Mouse (Mus musculus): ENCODE measurements around the gene Xrcc4.

Xrcc4 gene

DNA sequence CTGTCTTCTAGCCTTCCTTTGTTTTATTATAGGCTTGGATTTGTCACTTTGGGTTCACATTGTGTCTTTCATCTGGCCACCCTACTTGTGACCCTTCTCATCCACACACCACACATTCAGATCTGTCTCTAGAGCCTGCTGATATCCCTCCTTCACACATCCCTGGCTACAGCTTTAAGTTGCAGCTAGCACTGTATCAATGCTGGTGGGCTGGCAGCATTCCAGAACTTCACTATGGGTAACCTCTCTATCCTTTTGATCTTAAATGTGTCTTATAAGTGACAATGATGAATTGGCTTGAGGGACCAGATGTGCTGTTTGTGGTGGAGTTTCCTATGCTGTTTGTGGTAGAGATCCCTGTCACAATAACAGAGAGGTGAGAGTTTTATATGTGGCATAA lies 120.7 kb downstream of the Xrcc4 start:
- in situ Hi-C loops (cut with MboI, MseI), result no loop called here

DNA sequence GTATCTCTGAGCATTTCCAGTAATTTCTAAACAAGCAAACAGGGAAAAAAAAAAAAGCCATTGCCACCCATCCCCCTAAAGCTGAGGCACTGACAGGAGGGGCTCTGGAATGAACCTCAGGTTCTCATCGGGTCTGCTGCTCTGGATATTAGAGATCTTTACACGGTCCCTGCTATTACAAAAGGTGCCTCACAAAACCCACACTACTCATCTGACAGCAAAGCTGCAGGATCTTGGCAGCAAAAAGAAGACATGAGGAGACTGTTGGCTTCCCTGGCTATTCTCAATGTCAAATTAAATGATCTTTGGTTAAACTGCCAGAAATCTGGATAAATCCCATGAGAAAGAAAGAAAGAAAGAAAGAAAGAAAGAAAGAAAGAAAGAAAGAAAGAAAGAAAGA lies 145.1 kb downstream of the Xrcc4 start:
- in situ Hi-C loops (cut with MboI, MseI), result no loop called here

DNA sequence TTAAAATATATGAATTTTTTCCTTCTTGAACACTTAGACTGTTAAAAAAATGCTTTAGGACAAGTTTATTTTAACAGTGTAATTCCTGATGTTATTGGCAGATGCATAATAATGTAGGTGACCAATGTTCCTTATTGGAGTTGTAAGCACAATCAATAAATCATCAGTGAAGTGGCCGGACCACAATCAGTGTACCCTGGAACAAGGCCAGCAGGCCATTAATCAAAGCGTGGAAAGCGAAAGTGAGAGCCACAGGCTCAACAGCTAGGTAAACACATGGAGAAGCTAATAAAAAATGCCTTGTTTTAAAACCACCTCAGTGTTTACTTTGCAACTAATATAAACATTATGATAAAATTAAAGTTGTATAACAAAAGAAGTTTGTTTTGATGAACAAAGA lies 159.9 kb downstream of the Xrcc4 start:
- in situ Hi-C loops (cut with MboI, MseI), result no loop called here

DNA sequence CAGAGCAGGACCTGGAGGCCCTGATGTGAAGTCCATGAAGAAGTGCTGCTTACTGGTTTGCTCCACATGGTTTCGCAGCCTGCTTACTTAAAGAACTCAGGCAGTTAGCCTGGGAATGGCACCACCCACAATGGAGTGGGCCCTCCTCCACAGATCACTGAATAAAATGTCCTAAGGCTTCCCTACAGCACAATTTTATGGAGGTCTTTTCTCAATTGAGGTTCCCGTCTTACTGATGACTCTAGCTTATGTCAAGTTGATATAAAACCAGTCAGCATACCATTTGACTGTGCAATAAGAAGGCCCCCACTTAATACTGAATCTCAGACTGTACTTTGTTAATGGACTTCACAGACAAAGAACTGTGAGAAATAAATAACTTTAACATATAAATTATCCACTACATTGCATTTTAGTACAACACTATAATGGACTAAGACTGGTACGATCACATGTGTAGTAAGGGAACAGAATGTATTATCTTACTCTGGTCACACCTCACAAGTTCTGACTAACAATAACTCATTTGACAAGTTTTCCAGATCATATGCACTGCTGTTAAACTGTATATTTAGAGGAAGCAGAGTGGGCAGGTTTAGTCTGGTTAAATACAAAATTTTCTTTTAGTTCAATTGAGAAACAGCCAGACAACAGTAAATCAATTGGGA lies 170.5 kb downstream of the Xrcc4 start:
- in situ Hi-C loops (cut with MboI, MseI), result no loop called here

DNA sequence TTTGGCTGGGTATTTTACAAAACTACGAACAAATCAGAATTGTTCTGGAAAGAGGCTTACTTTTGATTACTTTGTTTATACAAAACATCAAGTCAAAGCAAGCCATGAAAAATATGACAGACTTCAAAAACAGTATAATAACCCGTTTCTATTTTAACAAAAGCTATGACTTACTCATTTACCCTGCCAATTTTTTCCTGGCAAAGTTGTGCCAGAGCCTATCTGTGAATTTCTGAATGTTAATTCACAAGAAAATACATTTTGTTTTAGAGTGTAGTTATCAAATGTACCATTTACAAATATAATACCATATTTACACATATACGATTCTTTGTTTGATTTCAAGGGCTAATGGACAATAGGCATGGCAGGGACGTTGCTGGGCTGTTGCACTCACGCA lies 175.1 kb downstream of the Xrcc4 start:
- in situ Hi-C loops (cut with MboI, MseI), result no loop called here

DNA sequence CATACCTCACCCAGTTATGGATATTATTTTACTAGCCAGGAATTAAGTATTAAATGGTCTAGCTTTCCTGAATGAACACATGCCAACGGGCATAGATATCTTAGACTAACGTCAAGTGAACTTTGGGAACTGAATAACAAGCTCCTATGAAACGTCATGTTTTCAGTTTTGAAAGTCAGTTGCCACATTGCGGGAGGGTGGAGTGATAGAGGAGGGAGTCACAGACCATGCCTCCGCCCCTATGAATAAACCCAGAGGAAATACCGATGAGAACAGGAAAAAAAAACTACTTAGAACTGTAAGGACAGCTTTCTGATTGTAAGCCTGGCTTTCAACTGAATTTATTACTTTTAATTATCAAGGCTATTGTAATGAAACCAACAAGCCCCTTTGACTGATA lies 175.5 kb downstream of the Xrcc4 start:
- in situ Hi-C loops (cut with MboI, MseI), result no loop called here

DNA sequence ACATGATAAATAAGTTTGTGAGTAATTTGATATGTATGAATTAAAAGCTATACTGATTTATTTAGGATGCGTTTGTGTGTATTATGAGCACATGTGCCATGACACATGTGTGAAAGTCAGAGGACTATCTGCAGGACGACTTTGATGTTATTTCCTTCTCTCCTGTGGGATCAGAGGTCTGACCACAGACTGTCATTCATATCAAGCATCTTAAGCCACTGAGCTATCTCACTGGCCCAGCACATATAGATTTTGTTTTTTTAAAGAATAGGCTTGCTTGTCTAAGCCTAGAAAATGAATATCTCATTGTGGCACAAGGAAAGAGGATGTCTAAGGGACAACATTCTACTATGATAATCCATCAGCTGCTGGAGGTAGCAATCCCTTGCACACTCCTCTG lies 183.3 kb downstream of the Xrcc4 start:
- in situ Hi-C loops (cut with MboI, MseI), result no loop called here

DNA sequence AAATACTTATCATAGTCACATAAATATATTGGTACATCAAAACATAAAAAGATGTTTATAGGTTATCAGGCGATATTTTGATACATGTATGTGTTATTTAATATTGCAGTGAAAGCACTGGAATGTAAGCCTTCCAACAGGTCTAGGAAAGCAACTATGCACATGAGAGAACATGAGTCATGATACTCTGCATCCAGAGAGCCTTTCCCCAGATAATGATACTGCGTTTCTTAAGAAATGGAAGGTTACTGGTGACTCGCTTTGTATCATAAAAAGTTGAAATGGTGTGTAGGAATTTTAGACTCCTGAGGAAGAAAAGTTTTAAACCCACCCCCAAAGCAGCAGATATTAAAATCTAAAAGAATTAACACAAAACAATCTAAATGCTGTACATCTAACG lies 190.3 kb downstream of the Xrcc4 start:
- in situ Hi-C loops (cut with MboI, MseI), result loop anchor here (10.0 kb wide), 1 partner anchor 1656 kb away; no protein-coding TSS in a partner anchor

DNA sequence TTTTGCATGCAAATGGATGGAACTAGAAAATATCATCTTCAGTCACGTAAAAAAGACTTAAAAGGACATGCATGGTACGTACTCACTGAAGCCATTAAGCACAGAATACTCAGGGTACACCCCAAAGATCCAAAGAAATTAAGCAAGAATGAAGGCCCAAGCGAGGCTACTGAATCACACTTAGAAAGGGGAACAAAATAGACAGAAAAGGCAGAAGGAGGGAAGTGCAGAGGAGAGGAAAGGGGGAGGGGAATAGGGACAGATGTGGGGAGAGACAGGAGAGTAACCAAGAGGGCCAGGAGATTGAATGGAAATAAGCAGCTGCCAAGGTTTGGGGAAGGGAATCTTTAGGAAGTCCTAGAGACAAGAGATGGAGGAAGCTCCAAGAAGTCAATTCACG lies 197.3 kb downstream of the Xrcc4 start:
- in situ Hi-C loops (cut with MboI, MseI), result loop anchor here (10.0 kb wide), 1 partner anchor 1663 kb away; no protein-coding TSS in a partner anchor

DNA sequence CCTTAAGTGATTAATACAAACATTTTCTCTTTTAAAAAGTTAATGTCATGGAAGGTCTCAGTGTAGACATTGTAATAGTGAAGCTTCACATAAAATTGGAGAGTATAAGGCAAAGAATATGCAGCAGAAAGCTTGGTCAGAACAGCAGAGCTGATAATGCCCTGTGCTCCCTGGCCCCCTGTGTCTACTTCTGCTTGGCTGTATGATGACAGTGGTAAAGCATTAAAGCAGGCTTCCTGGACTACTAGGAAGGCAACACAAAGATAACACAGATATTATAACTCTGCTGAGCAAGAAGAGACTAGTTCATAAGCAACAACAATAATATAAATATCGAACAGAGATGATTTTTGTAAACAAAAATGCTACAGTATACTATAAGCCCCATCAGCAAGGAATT lies 199.2 kb downstream of the Xrcc4 start:
- in situ Hi-C loops (cut with MboI, MseI), result loop anchor here (10.0 kb wide), 1 partner anchor 1665 kb away; no protein-coding TSS in a partner anchor

DNA sequence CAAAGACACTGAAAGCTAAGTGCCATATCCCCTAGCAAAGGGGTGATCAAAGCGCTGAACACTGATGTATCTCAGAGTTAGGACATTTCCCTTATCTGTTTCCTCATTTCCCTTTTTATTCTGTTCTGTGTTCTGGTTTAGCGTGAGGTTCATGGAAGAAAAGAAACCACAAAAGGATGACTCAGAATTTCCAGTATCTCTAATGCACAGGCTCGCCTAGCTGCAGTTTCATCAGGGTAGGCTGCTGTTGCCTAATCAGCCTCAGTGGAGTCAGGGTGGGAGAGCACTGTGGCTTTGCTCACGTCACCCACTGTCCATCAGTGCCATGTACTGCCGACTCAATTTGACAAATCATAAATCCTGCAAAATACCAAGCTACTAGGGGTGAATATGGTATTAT lies 200.3 kb downstream of the Xrcc4 start:
- in situ Hi-C loops (cut with MboI, MseI), result no loop called here

DNA sequence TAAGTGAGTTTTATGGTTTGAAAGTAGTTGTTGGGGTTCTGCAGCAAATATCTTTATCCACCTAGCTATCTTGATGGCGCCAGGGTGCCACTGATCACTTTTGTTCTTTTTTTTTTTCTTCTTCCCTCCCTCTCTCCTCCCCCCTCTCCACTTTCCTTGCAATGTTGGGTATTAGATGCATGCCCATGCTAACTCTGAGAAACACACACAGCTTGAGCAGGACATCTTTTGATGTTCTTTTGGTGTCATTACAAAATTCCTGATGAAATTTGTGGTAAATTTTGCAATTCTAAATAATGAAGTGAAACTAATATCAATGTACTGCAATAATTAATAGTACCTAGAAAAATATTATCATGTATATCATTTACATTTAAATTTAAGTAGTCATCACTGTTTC lies 205.9 kb downstream of the Xrcc4 start:
- in situ Hi-C loops (cut with MboI, MseI), result no loop called here

DNA sequence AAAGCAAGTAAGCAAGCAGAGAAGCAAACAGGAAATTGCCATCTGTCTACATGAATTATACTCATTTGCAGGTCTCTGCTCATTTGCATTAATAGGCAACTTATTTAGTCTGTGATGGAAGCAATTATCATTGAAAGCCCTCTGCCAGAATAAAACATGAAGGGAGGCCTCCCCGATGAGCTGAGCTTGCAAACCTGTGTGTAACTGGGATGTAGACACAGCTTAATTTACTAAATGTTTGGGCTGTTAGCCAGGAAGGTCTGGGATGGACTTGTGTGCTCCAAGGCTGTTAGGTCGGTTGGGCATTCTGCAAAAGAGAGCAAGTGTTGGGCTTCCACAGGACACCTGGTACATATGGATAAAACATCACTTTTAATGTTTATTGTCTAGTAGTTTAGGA lies 208.1 kb downstream of the Xrcc4 start:
- in situ Hi-C loops (cut with MboI, MseI), result no loop called here

DNA sequence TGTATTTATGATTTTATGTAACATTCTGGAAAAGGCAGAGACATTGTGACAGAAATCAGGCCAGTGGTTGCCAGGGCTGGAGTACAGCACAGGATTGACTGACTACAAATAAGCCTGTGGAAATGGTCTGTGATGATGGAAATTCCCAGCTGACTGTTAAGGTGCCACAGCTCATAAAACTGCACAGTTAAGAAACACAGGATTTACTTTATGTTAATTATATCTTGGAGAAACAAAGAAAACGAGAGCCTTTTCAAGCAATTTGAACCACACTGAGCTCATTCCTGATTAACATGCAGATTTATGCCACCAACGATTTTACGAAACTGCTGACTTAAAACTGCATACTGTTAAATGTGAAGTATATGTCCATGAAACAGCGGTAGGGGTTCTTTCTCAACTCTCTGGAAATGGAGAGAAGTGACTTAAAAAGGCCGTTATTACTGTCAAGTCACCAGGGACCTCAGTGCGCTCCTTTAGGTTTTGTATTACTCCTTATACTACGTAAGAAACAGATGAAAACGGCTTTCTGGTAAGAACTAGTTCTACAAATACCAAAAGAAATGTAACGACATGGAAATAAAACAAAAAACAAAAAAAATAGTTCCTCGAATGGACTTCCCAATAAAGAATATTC lies 210.5 kb downstream of the Xrcc4 start:
- in situ Hi-C loops (cut with MboI, MseI), result no loop called here

DNA sequence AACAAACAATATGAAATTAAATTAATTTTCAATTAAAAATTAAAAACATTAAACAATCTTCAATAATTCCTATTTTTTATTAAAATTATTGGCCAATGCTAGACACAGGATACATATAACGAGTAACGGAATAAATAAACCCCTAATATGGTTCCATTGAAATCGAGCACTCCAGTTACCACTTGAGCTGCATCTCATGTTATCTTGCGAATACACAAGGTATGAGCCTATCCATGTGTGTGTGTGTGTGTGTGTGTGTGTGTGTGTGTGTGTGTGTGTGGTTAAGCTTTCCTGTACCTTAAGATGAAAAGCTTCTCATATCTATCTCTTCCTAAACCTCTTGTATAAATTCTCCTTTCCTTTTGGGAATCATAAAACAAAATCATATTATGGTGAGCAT lies 213.9 kb downstream of the Xrcc4 start:
- in situ Hi-C loops (cut with MboI, MseI), result no loop called here

DNA sequence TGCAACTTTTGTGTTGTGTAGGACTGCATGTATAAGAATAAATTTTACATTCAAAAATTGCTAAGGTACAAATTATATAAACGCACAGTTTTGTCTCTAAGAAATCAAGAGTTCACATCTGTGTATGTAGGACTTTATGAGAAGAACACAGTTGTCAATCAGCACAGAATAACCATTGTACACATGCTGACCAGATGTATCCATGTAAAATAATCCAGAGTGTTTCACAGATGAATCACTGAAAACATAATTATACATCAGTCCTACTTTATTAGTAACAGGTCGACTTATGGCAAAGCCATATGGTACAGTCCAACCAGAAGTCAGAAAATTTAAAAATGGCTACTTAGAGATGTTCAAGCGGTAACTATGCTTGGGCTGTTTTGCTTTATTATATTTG lies 216.7 kb downstream of the Xrcc4 start:
- in situ Hi-C loops (cut with MboI, MseI), result no loop called here

DNA sequence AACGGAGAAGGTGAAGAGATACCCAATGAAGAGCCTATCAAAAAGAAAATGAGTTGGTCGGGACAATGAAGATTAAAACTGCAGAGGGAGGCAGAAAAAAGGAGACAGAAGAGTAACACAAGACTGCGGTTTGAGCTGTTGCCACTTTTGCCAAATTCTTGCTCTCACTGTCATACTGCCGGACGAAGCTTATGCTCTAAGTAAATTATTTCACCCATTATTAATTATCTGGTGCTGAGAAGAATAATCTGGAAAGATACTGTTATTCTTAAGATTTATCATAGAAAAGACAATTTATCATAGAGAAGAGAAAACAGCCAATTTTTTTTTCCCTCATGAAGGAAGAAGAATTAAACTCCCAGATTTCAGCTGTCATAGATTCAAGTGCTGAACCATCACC lies 235.3 kb downstream of the Xrcc4 start:
- in situ Hi-C loops (cut with MboI, MseI), result no loop called here

DNA sequence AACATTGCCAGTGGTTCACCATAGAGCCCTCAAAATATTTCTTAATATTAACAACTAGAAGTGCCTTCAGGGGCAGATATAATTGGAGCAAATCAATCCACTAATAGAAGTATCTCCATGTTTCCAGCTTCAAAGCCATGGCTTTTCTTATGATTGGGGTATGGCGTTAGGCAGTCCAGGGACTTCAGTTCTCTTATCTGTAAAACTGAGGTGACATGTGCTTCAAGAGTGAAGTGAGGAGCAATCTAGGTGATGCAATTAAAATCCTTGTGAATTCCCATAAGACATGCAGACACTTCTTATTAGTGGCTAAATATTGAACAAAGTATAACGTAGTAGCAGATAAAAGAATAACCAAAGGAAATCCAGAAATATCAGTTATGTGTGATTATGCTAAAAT lies 238.7 kb downstream of the Xrcc4 start:
- in situ Hi-C loops (cut with MboI, MseI), result no loop called here

DNA sequence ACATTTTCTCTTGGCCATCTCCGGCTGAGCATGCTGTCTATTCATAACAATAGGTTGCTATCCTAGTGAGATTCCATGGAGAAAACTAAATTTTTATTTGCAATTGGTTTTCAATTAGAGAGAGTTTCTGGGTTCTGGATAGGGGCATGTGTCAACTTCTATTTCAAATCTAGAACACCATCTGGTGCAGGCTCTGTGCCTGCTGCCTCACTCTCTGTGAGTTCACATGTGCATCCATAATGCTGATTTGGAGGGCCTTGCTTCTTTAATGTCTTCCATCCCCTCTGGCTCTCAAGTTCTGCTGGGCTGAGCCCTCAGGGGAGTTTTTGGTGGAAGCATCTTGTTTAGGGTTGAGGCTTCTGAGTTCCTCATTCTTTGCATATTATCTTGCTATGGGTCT lies 239.5 kb downstream of the Xrcc4 start:
- in situ Hi-C loops (cut with MboI, MseI), result no loop called here

DNA sequence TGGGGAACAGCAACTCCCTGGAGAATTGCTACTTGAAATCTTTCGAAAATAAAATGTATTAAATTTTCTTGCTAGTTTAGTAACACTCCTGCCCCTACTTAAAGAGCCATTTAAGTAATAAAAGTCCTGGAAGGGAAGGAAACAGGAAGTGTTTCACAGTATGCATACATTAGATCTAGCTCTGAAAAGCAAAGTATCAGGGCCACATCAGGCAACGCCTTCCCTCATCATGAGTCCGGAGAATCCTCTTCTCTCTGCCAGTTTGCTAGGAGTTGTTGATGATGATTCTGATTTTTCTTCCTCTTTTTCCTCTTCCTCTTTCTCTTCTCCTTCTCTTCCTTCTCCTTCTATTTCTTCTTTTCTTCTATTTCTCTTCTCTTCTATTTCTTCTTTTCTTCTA lies 250.8 kb downstream of the Xrcc4 start:
- in situ Hi-C loops (cut with MboI, MseI), result no loop called here

DNA sequence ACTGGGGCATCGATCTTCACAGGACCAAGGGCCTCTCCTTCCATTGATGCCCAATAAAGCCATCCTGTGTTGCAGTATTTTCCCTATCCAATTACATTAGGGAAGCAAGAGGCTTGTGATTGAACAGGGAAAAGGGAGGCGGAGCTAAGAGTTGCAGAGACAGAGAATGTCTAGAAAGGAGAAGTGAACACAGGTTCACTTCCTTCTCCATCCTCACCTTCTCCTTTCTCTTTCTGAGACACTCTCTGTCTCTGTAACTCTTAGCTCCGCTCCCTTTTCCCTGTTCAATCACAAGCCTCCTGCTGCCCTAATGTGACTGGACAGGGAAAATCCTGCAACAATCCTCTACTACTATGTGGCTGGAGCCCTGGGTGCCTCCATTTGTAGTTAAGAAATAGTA lies 254.9 kb downstream of the Xrcc4 start:
- in situ Hi-C loops (cut with MboI, MseI), result no loop called here

DNA sequence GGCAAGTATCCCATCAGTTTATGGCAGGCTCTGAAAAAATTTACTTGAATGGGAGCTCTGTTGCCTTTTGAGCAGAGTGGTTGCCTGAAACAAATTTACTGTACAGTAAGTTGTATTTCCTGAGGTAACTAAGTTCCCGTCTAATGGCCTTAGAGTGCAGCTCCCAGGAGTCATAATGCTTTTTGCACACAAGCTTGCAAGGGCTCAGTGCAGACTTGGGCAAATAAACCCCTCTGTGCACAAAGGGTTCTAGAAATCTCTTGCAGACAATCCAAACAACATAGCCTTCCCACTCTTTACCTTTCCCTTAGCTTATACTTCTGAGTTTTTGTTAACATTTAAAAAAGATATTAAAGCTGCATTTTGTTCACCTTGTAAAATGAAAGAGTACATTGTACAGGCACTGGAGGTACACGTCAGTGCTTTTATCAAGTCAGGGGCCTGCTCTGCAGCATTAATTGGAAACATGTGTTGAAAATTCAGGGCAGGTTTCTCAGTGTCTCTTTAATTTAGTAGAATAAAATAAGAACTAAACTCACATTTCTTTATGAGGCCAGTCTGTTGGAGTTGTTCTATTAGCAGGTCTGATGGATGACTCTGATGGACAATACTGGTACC lies 256.2 kb downstream of the Xrcc4 start:
- in situ Hi-C loops (cut with MboI, MseI), result no loop called here

DNA sequence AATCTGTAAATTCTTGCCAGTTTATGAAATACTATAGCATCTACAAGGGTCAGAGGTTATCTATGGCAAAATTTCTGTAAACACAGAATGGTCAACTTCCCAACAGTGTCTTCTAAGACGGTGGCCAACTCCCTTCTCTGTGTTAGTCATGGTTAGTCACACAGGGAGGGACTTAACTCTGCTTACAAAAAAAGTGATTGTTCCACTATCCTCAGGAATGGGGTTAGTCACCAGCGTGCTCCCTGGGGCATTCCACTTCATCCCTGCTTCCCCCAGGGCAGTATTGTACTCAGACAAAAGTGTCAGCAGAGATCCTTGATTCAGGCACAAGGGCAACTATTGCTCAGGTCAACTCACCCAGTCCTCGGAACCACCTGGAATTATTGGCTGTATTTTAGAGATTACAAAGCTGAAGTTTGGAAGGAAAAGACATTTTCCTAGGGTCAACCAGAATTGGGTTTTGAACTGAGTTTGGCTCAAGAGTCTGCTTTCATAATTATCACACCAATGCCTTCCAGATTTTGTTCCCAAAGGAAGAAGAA lies 260.9 kb downstream of the Xrcc4 start:
- in situ Hi-C loops (cut with MboI, MseI), result no loop called here
